Mouse (Mus musculus): ENCODE results near the gene Sec14l2. TPM values are rescaled to one million over a fixed set of nuclear protein-coding genes. Genes with fewer than 3 reads are reported as not detected.

Gene Sec14l2
- polyA plus RNA-seq, 1 experiment, result 0.67 TPM

DNA sequence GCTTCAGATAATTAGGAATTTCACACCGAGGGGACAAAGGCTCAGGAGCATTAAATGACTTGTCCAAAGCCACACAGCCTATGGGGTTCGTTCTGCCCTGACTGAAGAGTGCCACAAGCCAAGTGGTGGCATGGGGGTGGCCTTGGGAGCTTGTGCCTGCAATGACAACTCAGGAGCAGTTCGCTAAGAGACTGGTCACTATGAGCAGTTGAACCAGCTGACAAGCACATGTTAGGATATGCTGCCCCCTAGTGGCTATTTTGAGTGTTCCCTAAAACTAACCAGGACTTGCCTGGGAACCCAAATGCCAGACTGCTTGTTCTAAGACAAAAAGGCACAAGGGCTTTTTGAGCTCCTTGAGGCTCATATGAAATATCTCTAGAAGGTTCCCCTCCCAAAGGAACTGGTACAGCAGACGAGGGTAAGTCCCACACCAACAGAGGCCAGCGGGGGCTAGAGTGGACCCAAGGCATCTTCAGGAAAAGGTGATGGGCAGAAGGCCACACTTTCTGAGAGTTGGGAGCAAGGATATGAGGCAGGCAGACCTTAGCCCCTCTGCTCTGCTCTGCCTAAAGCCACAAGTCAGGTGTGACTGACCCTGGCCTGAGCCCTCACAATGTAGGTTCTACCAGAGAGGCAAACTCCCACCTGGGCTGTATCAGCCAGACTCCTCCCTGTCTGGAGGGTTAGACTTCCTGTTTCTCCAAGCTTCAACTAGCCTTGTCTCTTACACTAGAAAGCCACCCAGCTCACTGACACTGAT lies 39.7 kb downstream of the Sec14l2 start:
- Histone ChIP-seq H3K9me3 (ENCODE audit: control insufficient read depth, low read length) (no peaks in the 10 kb centered on the region), H3K4me1 (ENCODE audit: control insufficient read depth) (peaks cover 1% of the 10 kb centered on the region; the same call in 1 of the 2 replicates), H3K36me3 (ENCODE audit: control insufficient read depth) (no peaks in the 10 kb centered on the region), H3K27me3 (ENCODE audit: control insufficient read depth) (no peaks in the 10 kb centered on the region), H3K4me3 (replicated peaks) (no peak overlapping the region)
- TF ChIP-seq GATA1 (IDR thresholded peaks at IDR 0.05; ENCODE audit: low read length) (no peak), TAL1 (IDR thresholded peaks at IDR 0.05; ENCODE audit: low read length) (no peak)

DNA sequence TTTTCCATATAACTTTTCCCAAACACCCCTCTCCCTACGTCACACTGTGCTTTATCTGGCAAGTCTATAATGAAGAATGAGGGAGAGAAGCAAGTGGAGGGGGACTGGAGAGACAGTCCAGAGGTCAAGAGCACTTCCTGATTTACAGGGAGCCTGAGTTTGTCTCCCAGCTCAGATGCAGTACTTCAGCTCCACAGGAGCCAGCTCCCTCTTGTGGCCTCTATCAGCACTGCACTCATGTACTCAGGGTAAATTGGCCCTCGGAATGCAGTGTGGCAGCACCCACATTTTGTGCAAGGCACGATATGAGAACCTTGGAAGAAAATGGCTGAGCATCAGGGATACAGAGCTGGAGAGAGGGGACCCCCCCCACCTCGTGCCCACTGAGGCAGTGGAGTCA lies 43.0 kb downstream of the Sec14l2 start:
- H3K36me3 ChIP-seq (ENCODE audit: control insufficient read depth), result no peaks in the 10 kb centered on the region

DNA sequence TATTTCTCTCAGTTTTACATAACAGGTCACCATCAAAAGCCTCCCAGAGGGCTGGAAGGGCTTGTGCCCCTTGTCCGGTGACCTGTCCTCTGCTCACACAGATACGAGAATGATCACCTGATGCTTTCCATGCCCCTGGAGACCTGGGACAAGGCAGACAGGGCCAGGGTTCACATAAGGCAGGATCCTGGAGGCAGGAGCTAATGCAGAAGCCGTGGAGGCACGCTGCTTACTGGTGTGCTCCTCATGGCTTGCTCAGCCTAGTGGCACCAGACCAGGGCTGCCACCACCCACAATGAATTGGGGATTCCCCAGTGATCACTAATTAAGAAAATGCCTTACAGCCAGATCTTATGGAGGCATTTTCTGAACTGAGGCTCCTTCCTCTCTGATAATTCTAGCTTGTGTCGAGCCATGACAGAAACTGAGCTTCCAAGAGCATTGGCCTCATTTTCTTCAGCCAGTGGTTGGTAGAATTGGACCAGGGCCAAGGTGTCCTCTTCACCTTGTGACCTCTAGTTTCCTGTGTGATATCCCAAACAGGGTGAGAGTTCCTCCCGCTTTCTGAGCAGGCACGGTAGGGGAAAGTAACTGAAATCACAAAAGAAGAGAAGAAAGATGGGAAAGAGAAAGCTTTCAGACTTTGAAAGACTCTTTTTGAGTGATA lies 44.8 kb downstream of the Sec14l2 start:
- no peak overlapping the region for H3K4me3 ChIP-seq (replicated peaks)
- H3K9me3 ChIP-seq (ENCODE audit: control insufficient read depth, low read length), result no peaks in the 10 kb centered on the region
- TF ChIP-seq TAL1 (IDR thresholded peaks at IDR 0.05; ENCODE audit: low read length) (no peak), GATA1 (IDR thresholded peaks at IDR 0.05; ENCODE audit: low read length) (no peak)
- H3K27me3 ChIP-seq (ENCODE audit: control insufficient read depth), result no peaks in the 10 kb centered on the region
- no peaks in the 10 kb centered on the region for H3K4me1 ChIP-seq (ENCODE audit: control insufficient read depth)
- H3K36me3 ChIP-seq (ENCODE audit: control insufficient read depth), result no peaks in the 10 kb centered on the region

More for the DNA sequence above, 43.0 kb downstream of the Sec14l2 start:
- TF ChIP-seq GATA1 (IDR thresholded peaks at IDR 0.05; ENCODE audit: low read length), result no peak
- TF ChIP-seq TAL1 (IDR thresholded peaks at IDR 0.05; ENCODE audit: low read length), result no peak
- no peaks in the 10 kb centered on the region for H3K9me3 ChIP-seq (ENCODE audit: control insufficient read depth, low read length)
- H3K4me1 ChIP-seq (ENCODE audit: control insufficient read depth), result no peaks in the 10 kb centered on the region
- no peak overlapping the region for H3K4me3 ChIP-seq (replicated peaks)
- no peaks in the 10 kb centered on the region for H3K27me3 ChIP-seq (ENCODE audit: control insufficient read depth)

DNA sequence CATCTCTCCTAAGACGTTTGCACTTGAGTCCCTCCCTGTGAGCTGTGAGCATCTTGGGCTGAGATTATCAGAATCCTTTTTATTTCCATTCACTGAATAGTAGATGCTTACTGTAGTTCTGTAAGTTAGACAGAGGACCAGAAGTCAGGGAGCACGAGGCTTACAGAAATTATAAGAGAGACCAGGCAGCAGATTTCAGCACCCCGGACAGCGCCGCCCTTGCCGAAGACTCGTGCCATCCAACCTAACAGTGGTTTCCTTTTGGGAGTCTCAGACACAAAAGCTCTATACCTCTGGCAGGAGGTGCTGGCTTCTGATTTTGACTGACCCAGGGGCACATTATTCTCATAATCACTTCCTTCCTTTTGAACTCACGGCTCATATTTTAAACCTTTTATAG lies 46.6 kb downstream of the Sec14l2 start:
- Histone ChIP-seq H3K4me1 (ENCODE audit: control insufficient read depth) (no peaks in the 10 kb centered on the region), H3K9me3 (ENCODE audit: control insufficient read depth, low read length) (no peaks in the 10 kb centered on the region), H3K27me3 (ENCODE audit: control insufficient read depth) (no peaks in the 10 kb centered on the region), H3K4me3 (replicated peaks) (no peak overlapping the region), H3K36me3 (ENCODE audit: control insufficient read depth) (no peaks in the 10 kb centered on the region)
- TF ChIP-seq TAL1 (IDR thresholded peaks at IDR 0.05; ENCODE audit: low read length) (no peak), GATA1 (IDR thresholded peaks at IDR 0.05; ENCODE audit: low read length) (no peak)

DNA sequence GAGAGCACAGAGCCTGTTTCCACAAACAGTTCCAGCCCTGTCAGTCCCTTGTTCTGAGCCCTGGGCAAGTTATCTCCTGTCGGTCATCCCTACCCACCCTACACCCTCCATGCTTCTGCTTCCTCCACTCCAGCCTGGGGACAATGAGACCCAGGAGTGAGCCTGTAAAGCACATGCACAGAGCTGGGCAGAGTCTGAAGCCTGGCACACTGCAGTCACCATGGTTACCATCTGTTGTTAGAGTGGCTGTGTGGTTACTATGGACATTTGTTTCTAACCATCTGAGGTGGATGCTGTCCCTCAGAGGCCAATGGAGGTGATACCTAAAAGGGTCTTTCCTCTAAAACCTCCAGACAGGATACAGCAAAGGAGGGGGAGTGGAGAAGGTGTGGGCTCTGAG lies 53.6 kb downstream of the Sec14l2 start:
- no peaks in the 10 kb centered on the region for H3K36me3 ChIP-seq (ENCODE audit: control insufficient read depth)
- no peaks in the 10 kb centered on the region for H3K9me3 ChIP-seq (ENCODE audit: control insufficient read depth, low read length)
- no peak for TF ChIP-seq TAL1 (IDR thresholded peaks at IDR 0.05; ENCODE audit: low read length)
- TF ChIP-seq GATA1 (IDR thresholded peaks at IDR 0.05; ENCODE audit: low read length), result no peak
- no peaks in the 10 kb centered on the region; the same call in 1 of the 2 replicates for H3K27me3 ChIP-seq (ENCODE audit: control insufficient read depth)
- no peak overlapping the region for H3K4me3 ChIP-seq (replicated peaks)
- H3K4me1 ChIP-seq (ENCODE audit: control insufficient read depth), result no peaks in the 10 kb centered on the region

DNA sequence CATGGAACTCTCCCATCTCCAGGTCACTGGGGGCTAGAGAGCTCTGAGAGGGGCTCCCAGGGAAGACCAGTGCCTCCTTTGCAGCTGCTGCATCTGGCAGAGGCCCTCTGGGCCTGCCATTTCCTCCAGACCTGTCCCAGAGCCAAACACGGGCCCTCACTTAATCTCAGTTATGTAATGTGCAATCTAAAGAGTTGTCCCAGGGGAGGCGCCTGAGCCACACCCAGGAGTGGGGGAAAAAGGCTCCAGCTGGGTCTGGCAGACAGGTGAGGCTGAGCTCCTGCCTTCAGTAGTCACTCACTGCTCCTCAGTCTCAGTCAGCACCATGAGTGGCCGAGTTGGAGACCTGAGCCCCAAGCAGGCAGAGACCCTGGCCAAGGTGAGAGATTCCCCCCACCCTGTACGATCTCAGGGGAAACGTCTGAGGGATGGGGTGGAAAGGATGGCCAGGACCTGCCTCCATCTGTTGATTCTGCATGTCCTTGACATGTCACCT lies 58.5 kb downstream of the Sec14l2 start, which contains the start of gene Sec14l3:
TSS of gene Sec14l3 (plus strand) at position 215 of the 496 bp plus-strand sequence.
- Histone ChIP-seq H3K4me1 (ENCODE audit: control insufficient read depth) (no peaks in the 10 kb centered on the region), H3K4me3 (replicated peaks) (no peak within 1 kb of the TSS), H3K27me3 (ENCODE audit: control insufficient read depth) (peaks cover 2% of the 10 kb centered on the region), H3K9me3 (ENCODE audit: control insufficient read depth, low read length) (no peaks in the 10 kb centered on the region), H3K36me3 (ENCODE audit: control insufficient read depth) (no peaks in the 10 kb centered on the region)
- no peak for TF ChIP-seq TAL1 (IDR thresholded peaks at IDR 0.05; ENCODE audit: low read length)
- no peak for TF ChIP-seq GATA1 (IDR thresholded peaks at IDR 0.05; ENCODE audit: low read length)

DNA sequence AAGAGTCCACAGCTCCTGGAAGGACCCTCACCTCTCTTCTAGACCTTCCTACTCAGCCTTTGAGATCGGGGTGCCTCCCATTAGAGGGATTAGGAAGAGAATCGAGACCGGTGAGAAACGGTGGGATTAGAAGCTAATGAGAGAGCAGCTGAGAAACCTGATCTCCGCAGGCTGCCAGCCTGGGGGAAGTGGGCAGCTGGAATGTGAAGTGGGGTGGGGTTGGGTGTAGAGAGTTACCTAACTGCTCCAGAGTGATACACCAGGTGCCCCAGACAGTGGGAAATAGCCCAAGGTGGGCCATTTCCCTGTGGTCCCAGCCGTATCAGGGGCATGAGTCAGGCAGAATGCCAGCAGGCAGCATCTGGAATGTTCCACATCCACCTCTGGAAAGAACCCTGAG lies 60.2 kb downstream of the Sec14l2 start:
- Histone ChIP-seq H3K9me3 (ENCODE audit: control insufficient read depth, low read length) (no peaks in the 10 kb centered on the region), H3K4me1 (ENCODE audit: control insufficient read depth) (no peaks in the 10 kb centered on the region), H3K36me3 (ENCODE audit: control insufficient read depth) (no peaks in the 10 kb centered on the region), H3K4me3 (replicated peaks) (no peak overlapping the region), H3K27me3 (ENCODE audit: control insufficient read depth) (peaks cover 2% of the 10 kb centered on the region)
- no peak for TF ChIP-seq TAL1 (IDR thresholded peaks at IDR 0.05; ENCODE audit: low read length)
- no peak for TF ChIP-seq GATA1 (IDR thresholded peaks at IDR 0.05; ENCODE audit: low read length)

DNA sequence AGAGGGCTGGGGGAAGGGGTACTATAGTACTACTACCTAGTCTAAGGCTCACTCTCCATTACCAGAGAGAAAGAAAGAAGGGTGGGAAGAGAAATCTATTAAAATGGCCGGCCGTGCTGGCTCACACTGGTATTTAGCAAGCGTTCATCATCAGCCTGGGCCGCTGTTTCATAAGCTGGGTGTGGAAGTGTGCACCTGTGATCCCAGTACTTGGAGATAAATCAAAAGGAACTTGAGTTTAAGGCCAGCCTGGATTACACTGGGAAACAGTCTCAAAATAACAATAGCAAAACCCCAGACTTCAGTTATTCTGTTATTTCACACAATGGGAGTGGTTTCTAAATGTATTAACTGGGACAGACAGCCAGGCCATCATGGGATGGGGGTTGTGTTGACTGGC lies 60.7 kb downstream of the Sec14l2 start:
- TF ChIP-seq TAL1 (IDR thresholded peaks at IDR 0.05; ENCODE audit: low read length) (no peak), GATA1 (IDR thresholded peaks at IDR 0.05; ENCODE audit: low read length) (no peak)
- H3K36me3 ChIP-seq (ENCODE audit: control insufficient read depth), result no peaks in the 10 kb centered on the region
- no peaks in the 10 kb centered on the region for H3K4me1 ChIP-seq (ENCODE audit: control insufficient read depth)
- H3K9me3 ChIP-seq (ENCODE audit: control insufficient read depth, low read length), result no peaks in the 10 kb centered on the region
- H3K27me3 ChIP-seq (ENCODE audit: control insufficient read depth), result peaks cover 2% of the 10 kb centered on the region
- no peak overlapping the region for H3K4me3 ChIP-seq (replicated peaks)

DNA sequence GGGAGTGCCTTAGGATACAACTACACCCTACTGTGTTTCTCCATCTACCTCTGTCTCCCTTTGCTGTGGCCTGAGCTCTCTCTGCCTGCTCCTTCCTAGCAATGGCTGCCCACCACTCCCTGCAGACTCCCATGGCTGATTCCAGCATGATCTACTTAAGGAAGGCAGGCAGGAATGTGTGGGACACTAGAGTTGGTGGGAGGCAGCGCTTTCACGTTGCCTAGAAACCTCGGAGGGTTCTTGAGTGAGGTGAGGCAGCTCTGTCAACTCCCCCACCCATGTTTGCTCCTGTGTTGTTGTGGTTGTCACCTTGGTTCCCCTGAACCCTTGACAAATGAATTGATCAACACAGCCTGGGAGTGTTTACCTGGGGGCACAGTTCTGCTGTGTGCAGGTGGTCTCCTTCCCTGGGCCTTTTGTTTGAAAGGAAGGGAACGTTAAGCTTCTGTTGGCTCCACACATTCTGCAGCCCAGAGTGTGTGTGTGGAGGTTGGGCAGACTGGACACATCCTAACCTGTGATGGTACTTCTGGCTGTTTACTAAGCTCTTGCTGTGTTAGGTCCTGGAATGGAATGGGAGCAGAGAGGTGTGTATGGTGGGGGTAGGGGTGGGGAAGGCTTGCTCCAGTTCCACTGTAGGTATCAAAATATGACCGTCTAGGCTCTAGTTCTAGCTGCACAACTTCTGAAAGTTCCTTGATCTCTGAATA lies 62.2 kb downstream of the Sec14l2 start:
- no peak for TF ChIP-seq TAL1 (IDR thresholded peaks at IDR 0.05; ENCODE audit: low read length)
- no peak for TF ChIP-seq GATA1 (IDR thresholded peaks at IDR 0.05; ENCODE audit: low read length)
- Histone ChIP-seq H3K36me3 (ENCODE audit: control insufficient read depth) (no peaks in the 10 kb centered on the region), H3K9me3 (ENCODE audit: control insufficient read depth, low read length) (no peaks in the 10 kb centered on the region), H3K27me3 (ENCODE audit: control insufficient read depth) (peaks cover 2% of the 10 kb centered on the region), H3K4me3 (replicated peaks) (no peak overlapping the region), H3K4me1 (ENCODE audit: control insufficient read depth) (no peaks in the 10 kb centered on the region)
